Mouse (Mus musculus) lung, adult 2 months (tissue): Measurements from ENCODE around the gene Pcif1.

ENCODE experiments used
- CTCF ChIP-seq: fragments of 200-500 bp; IDR thresholded peaks from 2 replicates; pipeline ENCODE4 v1.5.1; 2011; ENCODE audit warnings: mild to moderate bottlenecking, low read length, control low read depth; ENCODE audit not compliant: insufficient read depth
- POLR2A ChIP-seq: fragments of 200-500 bp; IDR thresholded peaks from 2 replicates; pipeline ENCODE4 v1.6.1; 2011; ENCODE audit warnings: low read depth, mild to moderate bottlenecking, control low read depth, low read length, borderline replicate concordance; ENCODE audit errors: extremely low read depth

DNA sequence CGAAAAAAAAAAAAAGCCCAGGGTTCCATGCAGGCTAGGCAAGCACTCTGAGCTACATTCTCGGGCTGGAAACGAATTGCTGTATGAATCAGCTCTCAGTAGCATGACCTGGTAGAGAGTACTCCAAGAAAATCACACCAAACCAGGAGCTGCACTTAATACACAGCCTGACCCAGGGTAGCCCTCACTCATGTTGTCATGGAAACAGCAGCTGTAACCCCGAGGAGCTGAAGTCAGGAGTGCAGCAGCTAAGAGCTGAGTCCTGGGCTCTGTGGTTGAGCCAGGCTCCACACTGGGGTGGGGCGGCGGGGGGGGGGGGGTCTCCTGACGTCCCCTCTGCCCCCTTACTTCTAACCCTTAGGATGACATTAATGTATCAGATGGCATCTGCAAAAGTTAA, 42.9 kb downstream of the Pcif1 start:
- TF ChIP-seq POLR2A (no peak), CTCF (no peak)
